In the genomic region with DNA sequence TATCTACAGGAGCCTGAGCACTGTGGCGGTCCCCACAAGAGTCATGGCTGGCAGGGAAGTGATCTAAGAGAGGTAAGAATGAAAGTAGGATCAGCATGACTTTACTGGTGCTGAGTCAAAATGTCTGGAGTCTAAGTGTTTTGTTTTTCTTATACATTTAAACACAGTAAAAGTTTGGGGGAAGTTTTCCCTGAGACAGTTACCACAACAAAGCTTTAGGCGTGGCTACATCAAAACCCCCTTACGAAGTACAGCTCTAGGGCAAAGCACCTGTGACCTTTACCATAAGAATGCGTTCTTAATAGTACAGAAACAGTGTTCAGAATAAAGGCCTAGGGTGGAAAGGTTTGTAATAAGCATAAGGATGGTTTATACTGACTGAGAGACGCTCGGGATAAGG, we compare ENCODE assay signal across 15 mouse cellular contexts.
DNase-seq lines count a peak whose midpoint lies in the region; ATAC-seq lines count a peak whose summit lies in the region.
"Had no signal": no experiment of that assay in that cellular context is flagged by ENCODE, and none has a peak within 500 bp of the region (broad histone marks: within the 10 kb centered on the region; RNA-seq: fewer than 3 reads in every experiment).

No protein-coding gene starts in this region.

- ATAC-seq in megakaryocyte-erythroid progenitor cell, adult 5-6 weeks (replicated peaks; ENCODE audit: low FRiP score, low TSS enrichment, poor library complexity, severe bottlenecking), result no peak
- ATAC-seq: forebrain, embryonic 15.5 days; intestine, postnatal 0 days had no signal

- peak; percentile 63 for DNase-seq in thymus, postnatal 0 days (ENCODE audit: low spot score)
- no peak for DNase-seq in thymus, postnatal 4 days
- DNase-seq in R1 (ENCODE audit: low read depth, low spot score), result peak; percentile 36
- peak; percentile 69 for DNase-seq in induced T-regulatory cell, adult 2 months (ENCODE audit: low read depth)
- no peak for DNase-seq in gastrocnemius, postnatal 25 days
- DNase-seq in kidney, adult 8-10 months, result no peak
- DNase-seq: adrenal gland, adult 8-10 months; adrenal gland, postnatal 36 days; B cell, adult 2 months; cerebellum, adult 2 months; cerebellum, postnatal 10 days; heart, adult 18-20 months had no signal

Comparison
In these comparisons a context has a peak if more than half of its experiments do, and no peak if none do; other contexts are left out.
1. DNase-seq: peak in thymus, postnatal 0 days (single experiment), R1 (single experiment) and induced T-regulatory cell, adult 2 months (single experiment); none in thymus, postnatal 4 days (single experiment), gastrocnemius, postnatal 25 days (single experiment) and kidney, adult 8-10 months (0 of 2).